Mouse (Mus musculus) myocyte (in vitro differentiated cells): ENCODE results near the gene Klhdc4. TPM values are rescaled to one million over a fixed set of nuclear protein-coding genes. Genes with fewer than 3 reads are reported as not detected.

Source experiments
- H3K27me3 ChIP-seq: one replicate; pipeline ENCODE4 v1.6.1; 2011; ENCODE audit not compliant: control insufficient read depth, insufficient read depth, insufficient read length
- H3K36me3 ChIP-seq: one replicate; pipeline ENCODE4 v1.6.1; 2011; ENCODE audit not compliant: control insufficient read depth, insufficient read depth
- H3K4me2 ChIP-seq: one replicate; pipeline ENCODE4 v1.6.1; 2011; ENCODE audit warnings: low read depth, control low read depth
- H3K4me3 ChIP-seq: one replicate; pipeline ENCODE4 v1.5.1; 2011; ENCODE audit warnings: mild to moderate bottlenecking, control low read depth, moderate library complexity
- H3K79me2 ChIP-seq: one replicate; pipeline ENCODE4 v1.6.1; 2011; ENCODE audit not compliant: control insufficient read depth, insufficient read depth
- H3ac ChIP-seq: one replicate; pipeline ENCODE4 v1.6.1; 2011; ENCODE audit not compliant: control insufficient read depth, insufficient read length
- CEBPB ChIP-seq: IDR thresholded peaks from 2 replicates; pipeline ENCODE4 v1.6.1; 2011; ENCODE audit warnings: mild to moderate bottlenecking, moderate library complexity; ENCODE audit not compliant: poor library complexity, insufficient read depth, severe bottlenecking
- E2F4 ChIP-seq: IDR thresholded peaks from one replicate; pipeline ENCODE4 v1.6.1; 2011; ENCODE audit warnings: mild to moderate bottlenecking, control low read depth, moderate library complexity; ENCODE audit not compliant: insufficient read depth
- MAX ChIP-seq: IDR thresholded peaks from one replicate; pipeline ENCODE4 v1.6.1; 2011; ENCODE audit warnings: low read depth, mild to moderate bottlenecking, control low read depth
- MYOD1 ChIP-seq, 3 experiments: IDR thresholded peaks; one replicate each; pipeline ENCODE4 v1.6.1; 2011; ENCODE audit warnings: control low read depth in 2 of 3, low read depth in 2 of 3, mild to moderate bottlenecking in 2 of 3, moderate library complexity in 1 of 3; ENCODE audit not compliant: insufficient read length in 2 of 3, control insufficient read depth in 1 of 3
- MYOG ChIP-seq, 3 experiments: IDR thresholded peaks; one replicate each; pipeline ENCODE4 v1.6.1; 2011; ENCODE audit warnings: control low read depth in 2 of 3, low read depth in 2 of 3, mild to moderate bottlenecking in 2 of 3; ENCODE audit not compliant: insufficient read length in 2 of 3, control insufficient read depth in 1 of 3, insufficient read depth in 1 of 3
- POLR2A ChIP-seq: IDR thresholded peaks from one replicate; pipeline ENCODE4 v1.6.1; 2011; ENCODE audit warnings: low read depth, mild to moderate bottlenecking, control low read depth, moderate library complexity; ENCODE audit not compliant: insufficient read length
- POLR2AphosphoS2 ChIP-seq: IDR thresholded peaks from one replicate; pipeline ENCODE4 v1.6.1; 2011; ENCODE audit warnings: low read depth, control low read depth; ENCODE audit not compliant: insufficient read length
- REST ChIP-seq: IDR thresholded peaks from one replicate; pipeline ENCODE4 v1.6.1; 2011; ENCODE audit warnings: mild to moderate bottlenecking, control low read depth, moderate library complexity; ENCODE audit not compliant: insufficient read depth, insufficient read length
- SRF ChIP-seq: IDR thresholded peaks from one replicate; pipeline ENCODE4 v1.6.1; 2011; ENCODE audit warnings: low read depth; ENCODE audit not compliant: control insufficient read depth, insufficient read length
- TCF12 ChIP-seq: IDR thresholded peaks from one replicate; pipeline ENCODE4 v1.6.1; 2011; ENCODE audit warnings: mild to moderate bottlenecking, control low read depth; ENCODE audit not compliant: poor library complexity, insufficient read depth, severe bottlenecking
- TCF3 ChIP-seq: IDR thresholded peaks from one replicate; pipeline ENCODE4 v1.6.1; 2011; ENCODE audit warnings: low read depth, control low read depth; ENCODE audit not compliant: insufficient read length
- USF1 ChIP-seq: IDR thresholded peaks from one replicate; pipeline ENCODE4 v1.6.1; 2011; ENCODE audit warnings: low read depth, mild to moderate bottlenecking, control low read depth, moderate library complexity
- polyA plus RNA-seq: library from polyadenylated mRNA; unstranded; fragments of >200 nt; fragmentation: generic; extraction: Trizol; gene quantifications from one replicate; pipeline ENCODE4 v1.2.1, GENCODE M21; 2012; ENCODE audit warnings: missing spikeins

Klhdc4 gene
- polyA plus RNA-seq, 1 experiment = 31.4 TPM

GRCm38 (mm10) chr8:121821320-121821719 lies 8.0 kb downstream of the Klhdc4 start:
- Histone ChIP-seq H3K4me3 (no peak overlapping the region), H3ac (no peak overlapping the region), H3K36me3 (peaks cover 3% of the 10 kb centered on the region), H3K4me2 (no peak overlapping the region), H3K27me3 (no peaks in the 10 kb centered on the region), H3K79me2 (peaks cover 8% of the 10 kb centered on the region)
- TF ChIP-seq REST = no peak
- no peak for TF ChIP-seq USF1
- TF ChIP-seq MAX = no peak
- no peak for TF ChIP-seq TCF3
- no peak for TF ChIP-seq MYOG (IDR thresholded peaks at IDR 0.05; ENCODE audit: control insufficient read depth in 1 of 3, insufficient read depth in 1 of 3, insufficient read length in 2 of 3, low read depth in 2 of 3)
- TF ChIP-seq CEBPB = no peak
- TF ChIP-seq POLR2A = no peak
- TF ChIP-seq E2F4 = no peak

DNA sequence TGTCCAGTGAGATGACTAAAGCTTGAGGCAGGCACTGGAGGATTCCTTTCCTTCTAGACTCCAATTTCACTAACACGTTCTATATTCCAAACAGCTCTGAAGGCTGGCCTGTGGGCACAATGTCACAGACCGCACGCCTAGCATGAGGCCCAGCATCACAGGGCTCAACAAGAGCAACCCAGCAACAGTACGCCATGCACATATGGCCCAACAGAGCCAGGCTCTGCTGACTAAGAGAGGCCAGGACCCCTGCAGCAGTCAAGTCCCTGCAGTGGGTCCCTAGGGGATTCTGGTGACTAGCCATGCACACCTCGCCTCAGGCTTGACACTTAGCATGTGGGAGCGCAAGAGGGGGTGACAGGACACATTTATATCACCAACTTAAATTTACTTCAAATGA lies 8.5 kb downstream of the Klhdc4 start:
- Histone ChIP-seq H3K36me3 (peaks cover 3% of the 10 kb centered on the region), H3K4me3 (no peak overlapping the region), H3K79me2 (peaks cover 8% of the 10 kb centered on the region), H3ac (no peak overlapping the region), H3K27me3 (no peaks in the 10 kb centered on the region), H3K4me2 (no peak overlapping the region)
- TF ChIP-seq CEBPB (no peak), SRF (no peak), USF1 (no peak), E2F4 (no peak), TCF12 (no peak), POLR2A (no peak), MYOD1 (IDR thresholded peaks at IDR 0.05; ENCODE audit: control insufficient read depth in 1 of 3, insufficient read length in 2 of 3, low read depth in 2 of 3) (no peak), POLR2AphosphoS2 (no peak), MYOG (IDR thresholded peaks at IDR 0.05; ENCODE audit: control insufficient read depth in 1 of 3, insufficient read depth in 1 of 3, insufficient read length in 2 of 3, low read depth in 2 of 3) (no peak), TCF3 (no peak), MAX (no peak), REST (no peak)

GRCm38 (mm10) chr8:121818226-121818625 lies 11.1 kb downstream of the Klhdc4 start:
- Histone ChIP-seq H3K36me3 (peaks cover 6% of the 10 kb centered on the region), H3K4me3 (no peak overlapping the region), H3K4me2 (no peak overlapping the region), H3ac (no peak overlapping the region), H3K27me3 (no peaks in the 10 kb centered on the region), H3K79me2 (peaks cover 5% of the 10 kb centered on the region)
- TF ChIP-seq USF1 = no peak
- no peak for TF ChIP-seq MYOG (IDR thresholded peaks at IDR 0.05; ENCODE audit: control insufficient read depth in 1 of 3, insufficient read depth in 1 of 3, insufficient read length in 2 of 3, low read depth in 2 of 3)
- TF ChIP-seq E2F4 = no peak
- no peak for TF ChIP-seq REST
- no peak for TF ChIP-seq CEBPB

DNA sequence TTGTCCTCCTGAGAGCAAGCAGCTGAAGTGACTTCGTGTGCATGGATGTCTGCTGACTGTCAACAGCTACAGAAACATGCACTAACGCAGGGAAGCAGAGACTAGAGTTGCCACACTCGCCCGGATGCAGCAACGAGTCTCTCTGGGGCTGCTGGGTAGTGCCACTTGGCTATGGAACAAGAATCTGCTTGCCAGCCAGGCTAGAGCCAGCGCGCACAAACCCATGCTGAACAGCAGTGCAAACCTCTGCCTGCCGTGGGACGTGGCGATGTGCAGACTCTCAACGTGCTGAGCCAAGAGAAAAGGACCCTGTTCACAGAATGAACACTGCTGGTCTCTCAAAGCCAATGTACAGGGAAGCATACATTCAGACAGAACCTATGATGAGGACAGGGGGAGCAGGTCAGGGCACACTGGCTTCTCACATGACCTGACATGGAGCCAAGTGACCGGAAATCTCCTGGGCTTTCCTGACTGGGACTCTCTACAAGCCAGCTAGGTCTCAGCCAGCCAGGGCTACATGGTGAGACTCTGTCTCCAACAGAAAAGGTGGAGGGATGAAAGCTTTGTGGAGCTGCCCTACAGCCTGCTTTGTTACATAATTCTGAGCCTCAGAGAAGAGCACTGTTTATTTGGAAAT lies 17.3 kb downstream of the Klhdc4 start:
- Histone ChIP-seq H3K36me3 (peaks cover 6% of the 10 kb centered on the region), H3K4me3 (no peak overlapping the region), H3K4me2 (no peak overlapping the region), H3ac (no peak overlapping the region), H3K79me2 (no peaks in the 10 kb centered on the region), H3K27me3 (no peaks in the 10 kb centered on the region)
- TF ChIP-seq TCF12 (no peak), REST (no peak), USF1 (no peak), MYOD1 (IDR thresholded peaks at IDR 0.05; ENCODE audit: control insufficient read depth in 1 of 3, insufficient read length in 2 of 3, low read depth in 2 of 3) (no peak), SRF (no peak), E2F4 (no peak), MAX (no peak), POLR2AphosphoS2 (no peak), POLR2A (no peak), CEBPB (no peak), MYOG (IDR thresholded peaks at IDR 0.05; ENCODE audit: control insufficient read depth in 1 of 3, insufficient read depth in 1 of 3, insufficient read length in 2 of 3, low read depth in 2 of 3) (no peak), TCF3 (no peak)

DNA sequence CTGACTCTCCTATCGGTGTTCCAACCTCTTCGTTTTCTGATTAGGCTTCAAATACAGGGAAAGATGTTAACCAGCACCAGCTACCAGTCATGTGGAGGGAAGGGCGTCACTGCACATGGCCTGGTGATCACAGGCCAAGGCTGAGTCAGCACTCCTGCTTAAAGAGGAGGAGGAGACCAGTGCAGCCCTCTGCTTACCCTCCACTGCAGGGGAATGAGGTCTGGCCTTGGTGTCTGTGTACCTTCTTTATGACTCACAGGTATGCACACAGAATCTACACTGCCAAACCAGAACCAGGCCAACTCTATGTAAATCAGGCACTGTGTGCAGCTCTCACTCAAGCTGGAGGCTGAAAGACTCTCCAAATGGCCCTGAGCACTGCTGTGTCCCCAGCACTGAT lies 17.9 kb downstream of the Klhdc4 start:
- Histone ChIP-seq H3ac (no peak overlapping the region), H3K27me3 (no peaks in the 10 kb centered on the region), H3K4me3 (no peak overlapping the region), H3K36me3 (peaks cover 6% of the 10 kb centered on the region), H3K4me2 (no peak overlapping the region), H3K79me2 (no peaks in the 10 kb centered on the region)
- TF ChIP-seq TCF12 (no peak), USF1 (no peak), POLR2AphosphoS2 (no peak), MYOD1 (IDR thresholded peaks at IDR 0.05; ENCODE audit: control insufficient read depth in 1 of 3, insufficient read length in 2 of 3, low read depth in 2 of 3) (no peak), MYOG (IDR thresholded peaks at IDR 0.05; ENCODE audit: control insufficient read depth in 1 of 3, insufficient read depth in 1 of 3, insufficient read length in 2 of 3, low read depth in 2 of 3) (no peak), REST (no peak), CEBPB (no peak), MAX (no peak), TCF3 (no peak)
